Mouse (Mus musculus) cerebellum, adult 11-12 months (tissue): ENCODE results near the gene Fermt2.
A peak's percentile ranks its signal among the peaks of the same experiment; 100 is the strongest.

Experiments
- DNase-seq: peaks from one replicate; pipeline ENCODE4 v3.0.0; 2022

Gene Fermt2

GRCm38 (mm10) chr14:45529411-45530363, at the start of gene Fermt2:
Fermt2 (minus strand) TSS chr14:45530118.
- DNase-seq, result peak; percentile 84

DNA sequence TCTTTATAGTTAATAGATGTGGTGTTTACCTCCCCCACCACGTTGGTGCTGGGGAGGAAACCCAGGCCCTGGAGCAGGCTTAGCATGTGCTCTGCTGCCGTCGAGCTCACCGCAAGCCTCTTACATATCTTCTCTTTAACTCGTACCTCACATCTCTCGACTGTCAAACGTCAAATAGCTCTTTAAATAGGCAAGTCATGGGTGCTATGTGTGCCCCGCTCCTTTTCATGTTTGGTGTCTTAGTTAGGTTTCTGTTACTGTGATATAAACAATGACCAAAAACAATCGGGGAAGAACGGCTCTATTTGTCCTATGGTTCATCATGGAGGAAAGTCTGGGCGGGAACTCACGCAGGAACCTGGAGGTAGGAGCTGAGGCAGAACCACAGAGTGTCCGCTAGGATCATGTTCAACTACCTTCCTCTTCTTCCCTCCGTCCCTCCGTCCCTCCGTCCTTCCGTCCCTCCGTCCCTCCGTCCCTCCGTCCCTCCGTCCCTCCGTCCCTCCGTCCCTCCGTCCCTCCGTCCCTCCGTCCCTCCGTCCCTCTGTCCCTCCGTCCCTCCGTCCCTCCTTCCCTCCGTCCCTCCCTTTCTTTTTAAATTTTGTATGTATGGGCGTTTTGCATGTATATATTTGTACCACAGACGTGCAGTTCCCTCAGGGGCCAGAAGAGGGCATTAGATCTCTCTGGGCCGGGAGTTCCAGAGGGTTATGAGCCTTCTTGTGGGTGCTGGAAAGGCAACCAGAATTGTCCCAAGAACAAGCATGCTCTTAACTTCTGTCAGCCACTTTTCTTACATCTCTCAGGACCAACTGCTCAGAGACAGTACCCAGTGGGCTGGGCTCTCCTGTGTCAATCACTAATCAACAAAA, 36.4 kb upstream of the Fermt2 start:
- peak; percentile 29 for DNase-seq

DNA sequence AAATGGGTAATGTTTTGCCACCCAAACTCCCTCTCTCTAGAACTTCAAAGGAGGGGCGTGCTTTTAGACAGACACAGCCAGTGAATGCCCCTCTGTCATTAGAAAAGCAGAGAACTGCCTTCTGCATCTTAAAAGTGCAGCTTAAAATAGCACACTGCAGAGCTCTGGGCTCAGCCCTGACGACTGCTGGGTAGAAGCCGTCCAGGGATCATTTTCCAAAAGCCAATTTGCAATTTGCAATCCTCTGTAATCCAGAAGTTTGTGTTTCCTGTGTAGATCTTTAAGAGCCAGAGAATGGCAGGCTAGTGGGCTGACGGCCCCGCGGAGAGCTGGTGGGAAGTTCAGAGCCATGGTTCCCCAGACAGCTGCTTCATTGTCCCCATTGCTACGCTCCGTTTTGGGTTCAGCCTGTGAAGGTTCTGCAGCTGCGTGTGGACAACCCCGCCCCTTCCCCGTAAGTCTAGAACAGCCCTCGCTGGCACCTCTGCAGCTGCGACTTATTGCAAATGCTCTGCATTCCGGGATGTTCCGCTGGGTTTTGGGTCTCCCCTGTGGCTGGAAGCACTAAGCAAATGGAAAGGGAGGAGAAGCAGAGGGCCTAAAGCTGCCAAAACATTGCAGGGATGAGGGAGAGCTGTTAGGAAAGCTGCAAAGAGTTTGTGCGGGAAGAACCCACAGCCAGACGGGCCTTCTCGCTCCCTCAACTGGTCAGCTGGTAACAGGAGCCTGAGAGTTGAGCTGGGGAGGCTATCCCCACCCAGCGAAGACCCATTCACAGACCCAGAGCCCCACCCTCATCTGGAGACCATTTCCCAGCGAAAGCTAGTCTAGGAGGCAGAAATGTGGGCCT, 35.5 kb upstream of the Fermt2 start:
- no peak for DNase-seq

DNA sequence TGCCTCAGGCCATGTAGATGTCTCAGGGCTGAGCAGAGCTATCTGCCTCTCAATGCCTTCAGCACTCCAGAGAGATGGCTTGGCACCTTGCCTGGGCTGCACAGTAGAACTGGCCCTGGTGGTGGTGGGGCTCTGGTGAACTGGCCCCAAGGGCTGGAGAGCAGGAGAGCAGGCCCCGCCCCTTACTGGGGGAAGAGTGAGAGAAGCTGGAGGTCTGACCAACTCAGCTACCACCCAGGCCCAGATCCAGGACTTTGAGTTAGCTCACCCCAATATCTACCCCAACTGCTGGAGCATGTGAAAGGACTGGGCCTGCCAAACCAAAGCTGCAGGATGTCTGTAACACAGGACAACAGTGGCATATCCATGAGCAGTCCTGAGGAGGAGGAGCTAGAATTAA, 33.7 kb upstream of the Fermt2 start:
- DNase-seq, result peak; percentile 27

DNA sequence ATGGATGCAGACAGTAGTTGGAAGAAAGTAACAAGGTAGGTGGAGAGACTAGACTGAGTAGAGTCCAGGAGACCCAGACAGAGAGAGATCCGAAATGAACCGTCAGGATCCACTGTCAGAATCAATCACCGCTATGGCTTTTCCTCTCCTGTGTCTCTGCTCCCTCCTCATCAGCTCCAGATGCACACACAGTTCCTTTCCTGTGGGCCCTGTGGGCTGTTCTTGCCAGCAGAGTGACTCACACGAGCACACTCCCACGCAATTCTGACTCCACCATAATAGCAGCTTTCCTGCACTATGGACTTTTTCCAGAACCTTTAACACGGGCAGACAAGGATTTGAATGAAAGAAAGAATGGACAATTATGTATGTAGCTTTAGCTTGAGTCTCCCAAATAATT, 31.8 kb upstream of the Fermt2 start:
- no peak for DNase-seq

DNA sequence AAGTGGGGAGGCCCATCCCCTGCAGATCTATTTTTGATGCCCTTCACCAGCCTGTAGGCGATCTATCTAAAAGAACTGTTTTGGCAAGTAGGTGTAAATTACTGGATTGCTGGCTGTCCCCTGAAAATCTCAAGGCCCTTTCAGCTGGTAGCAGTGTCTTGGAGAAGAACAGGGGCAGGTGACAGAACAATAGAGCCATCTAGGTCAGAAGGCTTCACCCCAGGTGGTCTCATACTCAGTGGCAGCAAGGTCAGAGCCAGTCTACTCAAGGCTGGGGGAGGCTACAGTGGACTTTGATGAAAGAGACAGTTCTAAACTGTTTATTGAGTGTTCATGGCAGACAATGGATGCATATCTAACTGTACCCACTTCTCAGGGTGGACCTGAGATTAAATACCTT, 29.1 kb upstream of the Fermt2 start:
- no peak for DNase-seq

GRCm38 (mm10) chr14:45554336-45554735, 24.4 kb upstream of the Fermt2 start:
- DNase-seq, result no peak

DNA sequence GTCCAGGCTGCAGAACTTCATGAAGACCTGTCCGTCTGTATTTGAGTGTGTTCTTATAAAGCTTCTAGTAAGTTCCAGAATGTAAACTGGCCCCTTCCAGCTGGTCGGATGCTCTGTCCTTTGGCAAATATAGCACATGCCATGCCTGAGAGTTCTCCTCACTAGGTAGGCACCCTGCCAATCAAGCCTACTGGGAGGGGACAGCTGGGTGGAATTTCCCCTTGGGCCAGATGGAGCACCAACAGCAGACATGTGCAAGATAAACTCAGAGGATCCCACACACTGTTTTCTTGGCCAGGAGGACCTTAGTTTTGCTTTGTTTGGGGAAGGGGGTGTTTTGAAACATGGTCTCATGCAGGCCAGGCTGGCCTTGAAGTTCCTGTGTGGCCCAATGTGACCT, 23.9 kb upstream of the Fermt2 start:
- DNase-seq, result no peak

DNA sequence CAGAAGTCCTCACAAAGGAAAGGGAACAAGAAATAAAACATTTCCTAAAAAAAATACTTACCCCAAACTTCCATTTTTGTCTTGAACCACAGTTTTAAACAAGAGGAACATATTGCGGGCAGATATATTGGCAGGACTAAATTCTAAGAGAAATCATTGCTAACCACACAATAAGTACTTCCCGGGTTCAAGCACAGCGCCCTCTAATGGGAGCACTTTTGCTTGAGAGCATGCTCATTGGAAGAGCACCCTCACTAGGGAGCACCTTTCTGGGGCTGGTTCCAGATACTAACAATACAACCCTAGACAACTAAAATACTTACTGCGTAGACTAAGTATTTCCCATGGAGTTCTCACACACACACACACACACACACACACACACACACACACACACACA, 22.5 kb upstream of the Fermt2 start:
- no peak for DNase-seq

- no peak for DNase-seq
These were observed 21.3 kb upstream of the Fermt2 start for GRCm38 (mm10) chr14:45551121-45551768.

DNA sequence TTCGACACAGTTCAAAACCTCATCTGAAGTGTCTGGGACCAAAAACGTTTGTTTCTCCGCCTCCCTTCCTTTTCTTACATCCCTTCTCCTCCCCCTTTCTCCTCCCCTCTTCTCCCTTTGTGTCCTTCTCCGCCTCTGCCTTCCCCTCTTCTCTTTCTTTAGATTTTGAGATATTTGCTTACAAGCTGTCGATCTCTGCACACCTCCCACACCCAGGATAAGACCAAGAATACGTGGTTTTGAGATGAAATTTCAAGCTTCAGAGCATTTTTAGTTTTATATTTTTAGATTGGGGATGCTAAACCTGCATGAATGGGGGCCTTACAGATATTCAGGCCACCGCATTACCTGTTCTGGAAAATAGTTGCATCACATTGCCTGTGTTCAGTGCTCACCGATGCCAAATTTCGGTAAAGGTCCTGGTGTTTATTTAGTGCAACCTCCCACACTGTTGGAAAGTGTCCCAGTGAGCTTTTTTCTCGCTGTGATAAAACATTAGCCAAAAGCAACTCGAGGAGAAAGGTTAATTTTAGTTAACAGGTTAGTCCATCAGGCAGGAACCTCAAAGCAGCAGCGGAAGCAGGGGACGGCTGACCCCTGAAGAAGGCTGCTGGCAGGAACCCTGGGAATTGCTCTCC, 20.2 kb upstream of the Fermt2 start:
- peak; percentile 35 for DNase-seq

GRCm38 (mm10) chr14:45548118-45548517, 18.2 kb upstream of the Fermt2 start:
- DNase-seq, result no peak

GRCm38 (mm10) chr14:45544905-45545304, 15.0 kb upstream of the Fermt2 start:
- DNase-seq, result no peak

GRCm38 (mm10) chr14:45544026-45544425, 14.1 kb upstream of the Fermt2 start:
- DNase-seq, result no peak

DNA sequence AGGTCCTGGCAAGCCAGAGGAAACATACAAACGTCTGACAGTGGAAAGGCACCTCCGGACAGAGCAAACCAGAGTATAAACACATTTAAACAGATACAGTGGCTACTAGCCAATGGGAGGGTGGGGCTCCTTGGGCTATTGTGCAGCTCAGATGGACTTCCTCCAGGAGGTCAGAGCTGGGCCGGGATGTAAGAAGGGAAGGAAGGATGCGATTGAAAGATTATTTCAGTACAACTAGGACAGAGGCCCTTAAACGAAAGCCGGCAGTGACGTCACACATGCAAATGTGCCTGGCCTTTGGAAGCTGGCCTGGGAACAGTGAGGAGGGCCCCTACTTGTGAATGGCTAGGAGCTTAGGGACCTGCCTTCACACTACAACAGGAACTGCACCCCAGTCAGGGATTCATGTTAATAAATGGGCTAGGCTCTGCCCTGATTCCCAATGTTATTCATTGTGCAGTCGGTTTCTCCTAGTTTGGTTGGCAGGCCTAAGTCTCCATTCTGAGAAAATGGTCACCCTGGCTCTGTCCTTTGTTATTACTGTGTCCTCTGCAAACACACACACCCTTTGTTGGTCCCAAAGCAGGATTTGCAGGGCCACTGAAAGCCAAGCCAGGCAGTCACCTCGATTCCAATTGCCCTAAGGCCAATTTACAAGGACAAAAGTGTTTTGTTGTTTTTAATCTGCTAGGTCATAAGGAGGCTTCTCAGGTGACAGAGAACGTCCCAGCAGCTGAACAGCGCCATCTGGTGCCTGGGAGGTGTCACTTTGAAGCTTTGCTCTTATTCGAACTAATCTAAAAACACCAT, 9.9 kb upstream of the Fermt2 start:
- DNase-seq, result peak; percentile 56

DNA sequence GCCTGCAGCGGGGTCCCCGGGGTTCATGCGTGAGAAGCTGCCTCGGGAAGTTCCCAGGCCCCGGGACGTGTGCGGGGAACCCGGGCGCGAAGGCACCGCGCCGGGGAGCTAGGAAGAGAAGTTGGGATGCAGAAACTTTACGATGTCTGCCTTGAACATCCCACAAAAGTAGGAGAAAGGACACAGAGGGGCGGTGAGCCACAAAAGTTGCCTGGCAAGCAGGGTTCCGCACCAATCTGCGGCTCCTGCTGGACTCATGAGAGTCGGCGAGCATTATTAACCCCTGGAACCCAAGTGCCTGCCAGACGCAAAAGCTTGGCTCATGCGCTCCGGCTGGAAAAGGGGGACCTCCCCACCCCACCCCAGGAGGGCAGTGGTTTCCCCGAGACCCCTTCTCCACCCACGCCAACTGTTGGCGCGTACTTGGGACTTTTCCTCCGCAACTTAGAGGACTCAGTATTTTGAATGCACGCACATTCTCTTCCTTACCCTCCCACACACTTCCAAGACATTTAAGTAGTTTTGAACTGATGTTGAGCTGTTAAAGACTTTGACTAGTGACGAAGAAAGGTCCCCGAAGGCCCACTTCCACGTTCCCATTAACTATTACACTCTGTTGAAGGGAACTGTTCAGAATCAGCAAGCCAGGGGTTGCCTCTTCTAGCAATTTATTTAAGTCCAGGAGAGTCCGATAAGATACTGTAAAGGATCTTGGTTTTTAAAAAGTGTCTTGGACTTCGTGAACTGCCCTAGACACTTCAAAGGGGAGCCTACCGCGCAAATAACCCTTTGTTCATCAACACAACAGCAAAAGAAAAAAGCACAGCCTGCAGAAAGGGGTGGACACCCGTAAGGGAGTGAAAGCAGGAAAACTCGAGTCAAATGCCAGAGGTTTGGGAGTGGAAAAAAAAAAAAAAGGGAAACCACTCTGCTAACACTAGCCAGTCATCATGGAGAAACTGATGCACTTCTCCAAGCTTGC, 737 bp upstream of the Fermt2 start:
- peak; percentile 62 for DNase-seq

DNA sequence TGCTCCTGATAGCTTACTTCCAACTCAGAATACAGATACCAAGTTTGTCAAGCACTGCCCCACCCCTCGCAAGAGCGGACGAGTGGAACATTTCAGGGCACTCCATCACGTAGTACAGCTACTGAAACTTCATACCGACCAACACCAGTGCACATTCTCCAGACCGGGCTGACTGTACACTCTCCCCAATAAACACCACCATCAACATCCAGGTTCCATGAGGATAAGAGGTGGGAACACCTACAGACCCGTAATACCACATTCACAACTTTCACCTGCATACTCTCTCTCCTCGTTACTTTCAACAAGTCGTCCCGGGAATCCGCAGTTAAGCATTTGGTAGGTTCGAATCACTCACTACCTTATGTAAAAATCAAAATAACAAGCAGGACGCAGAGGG, 1.1 kb downstream of the Fermt2 start:
- DNase-seq, result peak; percentile 23

DNA sequence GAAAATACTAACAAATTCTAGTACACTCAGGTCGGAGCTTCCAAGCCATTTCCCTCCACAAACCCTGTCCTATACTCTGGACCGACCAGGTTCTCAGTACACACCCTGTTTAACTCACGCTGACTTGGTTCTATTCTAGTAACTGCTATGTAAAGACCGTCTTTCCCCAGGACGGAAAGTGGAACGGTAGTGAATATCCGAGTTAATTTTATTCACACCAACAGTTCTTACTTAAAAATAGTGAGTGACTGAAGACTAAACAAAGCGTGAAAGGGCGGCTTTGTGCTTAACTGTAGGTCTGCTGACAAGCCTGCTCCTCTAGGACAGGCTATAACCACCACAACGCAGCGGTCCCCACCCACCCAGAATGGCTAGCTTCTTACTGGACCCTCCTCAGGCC, 14.1 kb downstream of the Fermt2 start:
- DNase-seq, result no peak

- no peak for DNase-seq
These were observed 19.1 kb downstream of the Fermt2 start for GRCm38 (mm10) chr14:45510787-45511186.

GRCm38 (mm10) chr14:45507923-45508322, 22.0 kb downstream of the Fermt2 start:
- DNase-seq, result no peak
